Mouse (Mus musculus): Measurements from ENCODE around the gene Ece1.

DNA sequence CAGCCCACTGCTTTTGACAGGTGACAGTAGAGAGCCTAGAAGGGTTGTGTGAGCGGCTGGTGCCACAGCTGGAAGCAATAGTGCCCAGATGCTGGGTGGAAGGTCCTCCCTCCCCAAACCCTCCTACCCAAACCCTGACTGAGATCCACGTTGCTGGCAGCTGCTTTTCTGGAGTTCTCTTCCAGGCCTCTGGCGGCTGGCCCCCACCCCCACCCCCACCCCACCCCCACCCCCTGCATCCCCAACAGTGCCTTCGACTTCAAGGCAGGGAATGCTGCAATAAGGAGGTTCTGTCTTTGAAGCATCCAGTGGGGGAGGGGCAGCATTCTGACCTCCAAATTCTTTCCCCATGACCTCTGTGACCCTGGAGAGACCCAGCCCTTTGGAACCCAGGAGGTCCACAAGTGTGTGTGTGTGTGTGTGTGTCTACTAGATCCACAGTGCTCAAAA lies 15.4 kb downstream of the Ece1 start:
- TF ChIP-seq HCFC1 (IDR thresholded peaks at IDR 0.05; ENCODE audit: borderline replicate concordance, insufficient read depth, low read length) (no peak), MAFK (IDR thresholded peaks at IDR 0.05; ENCODE audit: insufficient read depth, low read depth, low read length) (no peak), CHD2 (IDR thresholded peaks at IDR 0.05; ENCODE audit: low read depth, low read length) (no peak)
